Mouse (Mus musculus): ENCODE results near the gene Syce2. TPM values are rescaled to one million over a fixed set of nuclear protein-coding genes. Genes with fewer than 3 reads are reported as not detected.
A peak's percentile ranks its signal among the peaks of the same experiment; 100 is the strongest.

Syce2 gene
- polyA plus RNA-seq, 1 experiment from 2014 or later, result 71.7 TPM

DNA sequence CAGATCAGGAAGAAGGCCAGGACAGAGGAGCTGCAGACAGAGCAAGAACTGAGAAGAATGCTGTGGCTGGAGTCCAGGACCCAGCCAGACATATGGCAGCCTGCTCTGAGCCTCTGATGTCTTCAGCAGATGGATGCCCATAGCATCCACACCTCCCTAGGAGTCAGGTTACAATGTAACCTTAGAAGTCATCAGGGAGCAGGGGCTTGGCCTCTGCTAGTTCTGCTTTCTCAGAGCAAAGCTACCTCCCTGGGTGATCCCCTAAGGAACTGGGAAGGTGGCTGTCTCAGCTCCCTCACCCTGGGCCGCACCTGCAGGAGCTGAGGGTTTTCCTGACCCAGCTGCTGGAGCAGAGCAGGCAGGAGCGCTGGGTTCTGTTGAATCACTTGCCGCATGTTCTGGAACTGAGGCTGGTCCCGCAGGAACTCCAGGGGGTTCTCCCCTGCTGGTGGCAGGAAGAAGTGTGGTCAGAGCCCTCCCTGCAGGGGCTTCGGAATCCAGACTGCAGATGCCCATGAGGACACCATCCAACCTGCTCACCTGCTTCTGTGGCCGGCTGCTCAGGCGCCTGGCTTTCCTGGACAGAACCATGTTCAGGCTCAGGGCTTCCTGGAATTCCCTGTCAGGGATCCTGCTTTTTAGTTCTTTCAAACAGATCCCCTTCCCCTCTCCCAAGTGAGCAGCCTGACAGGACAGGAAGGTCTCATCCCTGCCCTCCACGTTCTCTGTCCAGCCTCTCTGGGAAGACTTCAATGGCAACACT lies 34.6 kb upstream of the Syce2 start:
- no peak for DNase-seq (ENCODE audit: low spot score)
- Histone ChIP-seq H3K27ac (replicated peaks) (no peak overlapping the region), H3K27me3 (ENCODE audit: low read depth, poor library complexity, severe bottlenecking) (no peaks in the 10 kb centered on the region), H3K9me3 (replicated peaks) (no peaks in the 10 kb centered on the region), H3K36me3 (peaks cover 74% of the 10 kb centered on the region), H3K4me1 (peaks cover 42% of the 10 kb centered on the region), H3K4me3 (no peak overlapping the region)
- 63% methylated on average over 8 of the region's 8 CpGs for WGBS

- 88% methylated on average over 15 of the region's 15 CpGs for WGBS
- H3K4me3 ChIP-seq, result 0 out of 2 replicates have a peak overlapping the region, but pooled peaks have one; percentile 26
- H3K4me1 ChIP-seq, result peaks cover 44% of the 10 kb centered on the region
- H3K27ac ChIP-seq (replicated peaks), result no peak overlapping the region
- no peaks in the 10 kb centered on the region for H3K27me3 ChIP-seq (ENCODE audit: low read depth, poor library complexity, severe bottlenecking)
- no peaks in the 10 kb centered on the region for H3K9me3 ChIP-seq (replicated peaks)
- peaks cover 80% of the 10 kb centered on the region for H3K36me3 ChIP-seq
- no peak for DNase-seq (ENCODE audit: low spot score)
Observed at GRCm38 (mm10) chr8:84837912-84838470, 33.9 kb upstream of the Syce2 start.

GRCm38 (mm10) chr8:84838513-84838912 lies 33.4 kb upstream of the Syce2 start:
- no peak overlapping the region for H3K4me3 ChIP-seq
- H3K9me3 ChIP-seq (replicated peaks), result no peaks in the 10 kb centered on the region
- DNase-seq (ENCODE audit: low spot score), result no peak
- peaks cover 83% of the 10 kb centered on the region for H3K36me3 ChIP-seq
- no peak overlapping the region for H3K27ac ChIP-seq (replicated peaks)
- WGBS, result 88% methylated on average over 5 of the region's 5 CpGs
- no peaks in the 10 kb centered on the region for H3K27me3 ChIP-seq (ENCODE audit: low read depth, poor library complexity, severe bottlenecking)
- peaks cover 44% of the 10 kb centered on the region for H3K4me1 ChIP-seq

DNA sequence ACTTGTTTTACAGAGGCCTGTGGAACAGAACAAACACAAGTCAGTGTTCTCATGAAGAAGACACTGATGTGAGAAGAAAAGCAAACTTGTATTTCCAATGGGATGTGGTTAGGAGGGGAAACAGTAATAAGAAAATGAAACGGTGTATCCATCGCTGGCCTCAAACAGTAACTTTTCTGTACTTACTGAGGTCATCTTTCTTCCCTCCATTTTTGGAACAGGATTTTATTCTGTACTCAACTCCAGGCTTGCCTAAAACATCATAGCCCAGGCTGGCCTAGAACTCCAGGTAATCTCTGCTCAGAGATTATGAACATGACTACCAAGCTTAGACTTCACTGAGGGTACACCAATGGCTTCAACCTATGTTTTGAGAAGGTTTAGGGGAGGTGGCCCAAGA lies 32.5 kb upstream of the Syce2 start:
- 95% methylated on average over 2 of the region's 2 CpGs for WGBS
- H3K9me3 ChIP-seq (replicated peaks), result no peaks in the 10 kb centered on the region
- peak overlapping the region; percentile 97; the same call in 1 of the 2 replicates for H3K27ac ChIP-seq (replicated peaks)
- H3K27me3 ChIP-seq (ENCODE audit: low read depth, poor library complexity, severe bottlenecking), result no peaks in the 10 kb centered on the region
- H3K36me3 ChIP-seq, result peaks cover 83% of the 10 kb centered on the region
- H3K4me1 ChIP-seq, result peaks cover 51% of the 10 kb centered on the region
- peak overlapping the region; percentile 92 for H3K4me3 ChIP-seq
- DNase-seq (ENCODE audit: low spot score), result no peak

DNA sequence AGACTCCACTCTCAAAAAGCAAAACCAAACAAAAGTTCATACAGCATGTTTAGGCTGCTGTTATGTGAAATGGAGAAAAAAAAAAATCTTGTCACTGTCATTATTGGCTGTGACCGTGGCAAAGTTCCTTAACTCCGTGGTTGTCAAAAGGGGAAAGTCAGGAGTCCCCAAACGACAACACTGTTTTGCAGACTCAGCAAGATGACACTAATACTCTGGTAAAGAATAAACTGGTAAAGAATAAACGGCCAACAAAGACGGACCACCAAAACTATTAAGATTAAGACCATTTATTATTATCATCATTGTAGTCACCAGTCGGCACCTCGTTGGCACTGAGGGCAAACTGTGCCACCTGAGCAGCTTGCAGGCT lies 32.0 kb upstream of the Syce2 start:
- Histone ChIP-seq H3K27ac (replicated peaks) (peak overlapping the region; percentile 97), H3K27me3 (ENCODE audit: low read depth, poor library complexity, severe bottlenecking) (no peaks in the 10 kb centered on the region), H3K4me3 (peak overlapping the region; percentile 92), H3K9me3 (replicated peaks) (no peaks in the 10 kb centered on the region), H3K36me3 (peaks cover 83% of the 10 kb centered on the region), H3K4me1 (peaks cover 56% of the 10 kb centered on the region)
- WGBS, result 6% methylated on average over 7 of the region's 7 CpGs
- DNase-seq (ENCODE audit: low spot score), result no peak

DNA sequence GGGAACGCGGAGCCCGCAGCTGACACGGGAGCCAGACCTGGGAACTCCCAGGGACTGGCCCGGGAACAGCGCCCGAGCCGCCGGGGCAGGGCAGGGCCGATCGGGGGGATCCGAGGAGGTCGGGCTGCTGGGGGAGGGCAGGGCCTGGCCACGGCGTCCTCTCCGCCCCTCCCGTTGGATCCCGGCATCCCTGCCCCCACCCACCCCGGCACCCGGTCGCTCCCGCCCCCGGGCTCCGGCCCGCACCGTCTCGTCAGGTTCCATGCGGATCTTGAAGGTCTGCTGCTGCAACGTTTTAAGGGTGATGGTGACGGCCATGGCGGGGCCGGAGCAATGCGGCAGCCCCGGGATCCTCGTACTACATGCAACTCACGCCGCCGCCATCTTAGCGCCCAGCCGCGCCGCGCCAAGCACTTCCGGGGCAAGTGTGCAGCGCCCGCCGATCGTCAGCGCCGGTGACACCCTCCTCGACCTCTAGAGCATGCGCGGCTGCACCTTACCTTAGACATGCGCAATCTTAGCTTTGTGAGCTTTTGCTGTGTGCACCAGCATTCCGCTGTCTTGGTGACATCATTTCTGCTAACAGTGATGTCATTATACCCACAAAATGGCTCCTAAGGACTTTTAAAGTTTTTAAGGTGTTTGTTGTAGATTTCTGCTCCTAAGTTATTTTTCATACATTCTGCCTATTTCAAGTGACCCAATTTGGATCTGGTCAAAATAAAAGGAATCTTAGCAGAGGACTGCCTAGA lies 31.5 kb upstream of the Syce2 start, which contains the start of gene Rad23a:
Rad23a (minus strand) TSS at position 418 of the 752 bp plus-strand sequence.
- peak; percentile 94 for DNase-seq (ENCODE audit: low spot score)
- under 1% methylated on average over 55 of the region's 55 CpGs for WGBS
- H3K4me1 ChIP-seq, result peaks cover 61% of the 10 kb centered on the region
- peaks cover 83% of the 10 kb centered on the region for H3K36me3 ChIP-seq
- H3K27me3 ChIP-seq (ENCODE audit: low read depth, poor library complexity, severe bottlenecking), result no peaks in the 10 kb centered on the region
- peak within 1 kb of the TSS; percentile 97 for H3K27ac ChIP-seq (replicated peaks)
- H3K9me3 ChIP-seq (replicated peaks), result no peaks in the 10 kb centered on the region
- peak within 1 kb of the TSS; percentile 92 for H3K4me3 ChIP-seq

DNA sequence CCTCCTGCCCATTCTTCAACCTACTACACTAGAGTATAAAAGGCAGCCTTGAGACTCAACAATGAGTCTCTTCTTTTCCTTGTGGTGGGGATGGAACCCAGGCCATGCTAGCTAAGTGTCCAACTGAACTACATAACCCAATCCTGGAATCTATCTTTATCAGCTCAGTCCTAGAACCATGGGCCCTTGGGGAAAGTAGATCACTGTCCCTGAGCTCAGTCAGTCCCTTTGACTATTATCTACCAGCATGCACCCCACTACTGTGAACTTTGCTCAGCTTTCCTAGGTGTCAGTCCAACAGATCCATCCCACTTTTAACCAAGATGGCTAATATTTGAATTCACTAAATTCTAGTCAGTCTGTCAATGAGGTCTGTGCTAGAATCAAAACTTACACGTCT lies 30.4 kb upstream of the Syce2 start:
- H3K9me3 ChIP-seq (replicated peaks), result no peaks in the 10 kb centered on the region
- WGBS, result 85% methylated on average over 1 of the region's 1 CpGs
- no peaks in the 10 kb centered on the region for H3K27me3 ChIP-seq (ENCODE audit: low read depth, poor library complexity, severe bottlenecking)
- H3K4me1 ChIP-seq, result peaks cover 62% of the 10 kb centered on the region
- DNase-seq (ENCODE audit: low spot score), result no peak
- no peak overlapping the region for H3K27ac ChIP-seq (replicated peaks)
- H3K4me3 ChIP-seq, result no peak overlapping the region
- H3K36me3 ChIP-seq, result peaks cover 78% of the 10 kb centered on the region

- no peak for DNase-seq (ENCODE audit: low spot score)
- peak overlapping the region; percentile 94 for H3K4me3 ChIP-seq
- H3K9me3 ChIP-seq (replicated peaks), result no peaks in the 10 kb centered on the region
- H3K27me3 ChIP-seq (ENCODE audit: low read depth, poor library complexity, severe bottlenecking), result no peaks in the 10 kb centered on the region
- 92% methylated on average over 9 of the region's 9 CpGs for WGBS
- H3K4me1 ChIP-seq, result peaks cover 50% of the 10 kb centered on the region
- H3K36me3 ChIP-seq, result peaks cover 50% of the 10 kb centered on the region
- no peak overlapping the region for H3K27ac ChIP-seq (replicated peaks)
Observed at GRCm38 (mm10) chr8:84844397-84845070, 27.4 kb upstream of the Syce2 start.

DNA sequence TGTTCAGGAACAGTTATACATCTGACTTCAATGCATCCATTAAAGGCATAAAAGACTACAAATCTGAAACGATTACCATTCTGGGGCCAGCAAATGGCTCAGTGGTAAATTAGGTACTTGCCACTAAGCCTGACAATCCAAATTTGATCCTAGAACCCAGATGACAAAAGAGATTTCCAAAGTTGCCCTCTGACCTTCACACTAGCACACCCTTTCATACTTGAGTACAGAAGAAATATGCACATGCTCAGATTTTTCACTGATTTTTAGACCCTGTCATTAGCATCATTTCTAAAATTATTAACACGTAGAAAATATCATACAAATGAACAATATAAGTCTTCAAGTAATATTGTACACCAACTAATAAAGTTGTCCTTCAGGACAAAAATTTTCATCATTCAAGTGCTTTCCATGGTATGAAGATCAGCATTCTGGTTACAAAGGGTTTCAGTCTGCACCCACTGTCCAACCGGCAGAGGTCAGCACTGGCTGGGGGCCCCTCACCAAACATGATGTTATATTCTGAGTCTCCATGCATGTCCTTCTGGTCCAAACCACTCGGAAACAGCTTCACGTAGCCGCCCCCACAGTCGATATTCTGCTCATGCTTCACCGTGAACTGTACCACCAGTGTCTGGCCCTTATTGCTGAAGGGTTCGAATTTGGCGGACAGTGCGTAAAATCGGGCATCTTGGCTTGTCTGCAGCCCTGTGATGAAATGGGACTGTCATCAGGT lies 26.4 kb upstream of the Syce2 start:
- H3K4me1 ChIP-seq, result peaks cover 42% of the 10 kb centered on the region
- H3K9me3 ChIP-seq (replicated peaks), result no peaks in the 10 kb centered on the region
- peaks cover 50% of the 10 kb centered on the region for H3K36me3 ChIP-seq
- H3K27ac ChIP-seq (replicated peaks), result peak overlapping the region; percentile 96
- peak overlapping the region; percentile 94 for H3K4me3 ChIP-seq
- 28% methylated on average over 12 of the region's 12 CpGs for WGBS
- no peaks in the 10 kb centered on the region for H3K27me3 ChIP-seq (ENCODE audit: low read depth, poor library complexity, severe bottlenecking)
- DNase-seq (ENCODE audit: low spot score), result peak; percentile 52

DNA sequence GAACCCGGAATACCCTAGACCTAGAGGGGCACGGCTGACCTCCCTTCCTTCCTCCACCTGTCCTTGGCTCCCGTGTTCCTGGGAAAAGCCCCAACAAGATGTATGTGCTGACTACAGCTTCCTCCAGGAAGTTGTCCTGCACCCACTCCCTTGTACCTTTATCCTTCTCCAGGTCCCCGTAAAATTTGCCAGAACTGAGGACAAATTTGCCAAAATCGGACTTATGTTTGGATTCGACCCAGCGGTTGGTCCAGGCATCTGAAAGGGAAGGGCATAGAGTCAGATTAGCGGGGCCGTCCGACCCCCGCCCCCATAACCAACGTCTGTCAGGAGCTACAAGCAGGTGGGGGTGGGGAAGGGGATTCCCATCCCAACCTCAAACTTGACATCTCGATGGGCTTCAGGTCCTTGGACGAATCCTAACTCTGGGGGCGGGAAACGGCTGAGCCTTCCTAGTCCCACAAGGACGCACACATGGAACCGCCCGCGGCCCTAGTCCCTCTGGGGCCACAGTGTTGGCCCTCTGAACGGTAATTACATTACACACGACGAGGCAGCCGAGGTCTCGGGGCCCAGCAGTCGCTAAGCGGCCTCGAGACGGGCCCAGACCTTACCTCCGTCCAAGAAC lies 25.7 kb upstream of the Syce2 start:
- H3K27ac ChIP-seq (replicated peaks), result peak overlapping the region; percentile 96
- no peak for DNase-seq (ENCODE audit: low spot score)
- H3K4me3 ChIP-seq, result peak overlapping the region; percentile 94
- H3K4me1 ChIP-seq, result peaks cover 42% of the 10 kb centered on the region
- no peaks in the 10 kb centered on the region for H3K9me3 ChIP-seq (replicated peaks)
- under 1% methylated on average over 30 of the region's 30 CpGs for WGBS
- H3K27me3 ChIP-seq (ENCODE audit: low read depth, poor library complexity, severe bottlenecking), result no peaks in the 10 kb centered on the region
- peaks cover 47% of the 10 kb centered on the region for H3K36me3 ChIP-seq

DNA sequence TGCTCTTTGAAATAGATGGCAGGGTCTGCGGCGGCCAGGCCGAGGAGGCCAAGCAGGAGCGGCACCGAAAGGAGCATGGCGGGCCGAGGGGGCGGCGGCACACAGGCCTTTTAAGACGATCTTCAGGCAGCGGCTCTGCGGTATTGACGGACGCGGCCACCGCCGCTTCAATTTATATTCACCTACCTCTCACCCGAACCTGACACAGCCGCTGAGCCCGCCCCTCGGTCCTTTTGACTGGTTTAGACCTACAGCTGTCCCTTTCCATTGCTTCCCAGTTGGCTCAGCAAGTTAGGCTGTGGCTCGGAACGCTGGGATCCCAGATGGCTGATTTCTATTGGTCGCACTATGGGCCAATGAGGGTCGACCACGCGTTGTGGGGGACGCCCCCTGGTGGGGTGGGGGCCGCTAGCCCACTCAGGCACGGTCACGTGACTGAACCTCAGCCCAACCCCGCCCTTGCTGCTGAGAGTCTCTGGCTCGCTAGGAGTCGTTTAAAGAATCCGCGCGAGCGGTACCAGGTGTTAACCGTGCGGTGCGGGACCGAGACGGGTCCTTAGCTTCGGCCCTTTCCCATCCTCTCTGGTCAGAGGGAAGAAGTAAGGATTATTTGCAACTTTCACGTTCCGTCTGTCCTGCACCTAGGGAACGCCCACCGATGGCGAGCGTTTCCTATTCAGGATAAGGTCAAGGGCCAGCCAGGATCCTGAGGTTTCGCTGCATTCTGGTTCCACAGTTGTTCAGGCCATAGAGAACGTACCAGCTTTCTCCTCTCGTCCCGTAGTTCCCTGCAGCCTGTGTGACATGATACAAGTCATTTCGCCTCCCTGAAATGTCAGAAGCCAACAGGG lies 25.0 kb upstream of the Syce2 start, which contains the start of gene Calr:
Calr (minus strand) TSS at position 213 of the 851 bp plus-strand sequence.
- Histone ChIP-seq H3K27me3 (ENCODE audit: low read depth, poor library complexity, severe bottlenecking) (no peaks in the 10 kb centered on the region), H3K27ac (replicated peaks) (peak within 1 kb of the TSS; percentile 96), H3K36me3 (peaks cover 40% of the 10 kb centered on the region), H3K4me1 (peaks cover 42% of the 10 kb centered on the region), H3K4me3 (peak within 1 kb of the TSS; percentile 94), H3K9me3 (replicated peaks) (no peaks in the 10 kb centered on the region)
- DNase-seq (ENCODE audit: low spot score), result peak; percentile 100
- WGBS, result under 1% methylated on average over 55 of the region's 55 CpGs
